Mouse (Mus musculus): ENCODE data around the gene Dnajc30.

DNA sequence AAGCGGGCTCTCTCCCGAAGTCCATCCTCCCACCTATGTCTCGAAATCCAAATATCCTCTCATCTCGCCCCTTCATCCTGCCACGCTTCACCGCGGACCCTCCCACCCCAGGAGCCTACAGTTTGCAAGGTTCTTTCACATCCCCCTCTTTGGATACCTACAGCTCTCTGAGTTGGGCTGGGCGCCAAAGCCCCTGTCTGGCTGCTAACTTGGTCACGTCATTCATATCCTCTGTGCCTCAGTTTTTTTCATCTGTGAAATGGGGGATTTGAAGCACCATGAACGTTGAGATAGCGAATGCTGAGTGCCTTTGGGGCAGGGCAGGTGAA lies 14.4 kb downstream of the Dnajc30 start:
- TF ChIP-seq CTCF (IDR thresholded peaks at IDR 0.05; ENCODE audit: borderline replicate concordance, insufficient read depth, low read length) (no peak), POLR2A (IDR thresholded peaks at IDR 0.05; ENCODE audit: low read depth, low read length) (no peak)
